Mouse (Mus musculus): ENCODE measurements around the gene Frmd4a. TPM values are rescaled to one million over a fixed set of nuclear protein-coding genes. Genes with fewer than 3 reads are reported as not detected.
A peak's percentile ranks its signal among the peaks of the same experiment; 100 is the strongest.

Frmd4a gene
- polyA plus RNA-seq, 1 experiment = 4.2 TPM

DNA sequence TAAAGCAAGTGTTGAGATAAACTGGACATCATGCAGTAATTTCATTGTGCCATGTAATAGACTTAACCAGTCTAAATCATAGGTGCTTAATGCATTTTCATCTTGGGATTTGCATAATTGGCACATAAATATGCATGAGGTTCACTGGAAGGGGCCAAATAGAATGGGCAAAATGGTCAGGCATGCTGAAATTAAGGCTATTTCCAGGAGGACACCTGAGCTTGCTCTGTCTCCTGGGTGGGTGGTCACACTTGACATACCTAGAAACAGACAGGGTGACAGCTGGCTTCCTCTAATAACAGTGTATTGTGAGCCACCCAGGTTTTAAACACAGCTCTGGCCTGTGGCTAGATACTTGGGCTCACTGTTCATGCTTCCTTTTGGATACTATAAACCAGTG lies 137.9 kb downstream of the Frmd4a start:
- Histone ChIP-seq H3K27ac (ENCODE audit: insufficient read depth, low read depth, low read length) (no peak overlapping the region), H3K27me3 (ENCODE audit: control insufficient read depth, insufficient read depth, low read length) (peaks cover 7% of the 10 kb centered on the region), H3K4me3 (ENCODE audit: low read depth, low read length) (no peak overlapping the region), H3K36me3 (ENCODE audit: control insufficient read depth, insufficient read depth, low read length) (no peaks in the 10 kb centered on the region), H3K4me1 (ENCODE audit: control insufficient read depth, insufficient read depth, insufficient read length, low read length) (peaks cover 6% of the 10 kb centered on the region; the same call in 1 of the 2 replicates)
- no peak for TF ChIP-seq CTCF (IDR thresholded peaks at IDR 0.05; ENCODE audit: extremely low read depth, insufficient read length, insufficient replicate concordance, low read depth, low read length)
- no peak for TF ChIP-seq POLR2A (IDR thresholded peaks at IDR 0.05; ENCODE audit: low read depth, low read length)

GRCm38 (mm10) chr2:4156511-4156910 lies 139.0 kb downstream of the Frmd4a start:
- H3K4me1 ChIP-seq (ENCODE audit: control insufficient read depth, insufficient read depth, insufficient read length, low read length) = peaks cover 6% of the 10 kb centered on the region; the same call in 1 of the 2 replicates
- H3K36me3 ChIP-seq (ENCODE audit: control insufficient read depth, insufficient read depth, low read length) = no peaks in the 10 kb centered on the region
- H3K27me3 ChIP-seq (ENCODE audit: control insufficient read depth, insufficient read depth, low read length) = peaks cover 7% of the 10 kb centered on the region
- no peak for TF ChIP-seq CTCF (IDR thresholded peaks at IDR 0.05; ENCODE audit: extremely low read depth, insufficient read length, insufficient replicate concordance, low read depth, low read length)
- TF ChIP-seq POLR2A (IDR thresholded peaks at IDR 0.05; ENCODE audit: low read depth, low read length) = no peak
- H3K27ac ChIP-seq (ENCODE audit: insufficient read depth, low read depth, low read length) = no peak overlapping the region
- H3K4me3 ChIP-seq (ENCODE audit: low read depth, low read length) = no peak overlapping the region

- TF ChIP-seq POLR2A (IDR thresholded peaks at IDR 0.05; ENCODE audit: low read depth, low read length) (no peak), CTCF (IDR thresholded peaks at IDR 0.05; ENCODE audit: extremely low read depth, insufficient read length, insufficient replicate concordance, low read depth, low read length) (no peak)
- Histone ChIP-seq H3K4me1 (ENCODE audit: control insufficient read depth, insufficient read depth, insufficient read length, low read length) (peaks cover 6% of the 10 kb centered on the region; the same call in 1 of the 2 replicates), H3K27ac (ENCODE audit: insufficient read depth, low read depth, low read length) (no peak overlapping the region), H3K27me3 (ENCODE audit: control insufficient read depth, insufficient read depth, low read length) (peaks cover 7% of the 10 kb centered on the region), H3K4me3 (ENCODE audit: low read depth, low read length) (no peak overlapping the region), H3K36me3 (ENCODE audit: control insufficient read depth, insufficient read depth, low read length) (no peaks in the 10 kb centered on the region)
- 90% methylated on average over 4 of the region's 4 CpGs for WGBS
These were observed 139.9 kb downstream of the Frmd4a start for GRCm38 (mm10) chr2:4157396-4157795.

DNA sequence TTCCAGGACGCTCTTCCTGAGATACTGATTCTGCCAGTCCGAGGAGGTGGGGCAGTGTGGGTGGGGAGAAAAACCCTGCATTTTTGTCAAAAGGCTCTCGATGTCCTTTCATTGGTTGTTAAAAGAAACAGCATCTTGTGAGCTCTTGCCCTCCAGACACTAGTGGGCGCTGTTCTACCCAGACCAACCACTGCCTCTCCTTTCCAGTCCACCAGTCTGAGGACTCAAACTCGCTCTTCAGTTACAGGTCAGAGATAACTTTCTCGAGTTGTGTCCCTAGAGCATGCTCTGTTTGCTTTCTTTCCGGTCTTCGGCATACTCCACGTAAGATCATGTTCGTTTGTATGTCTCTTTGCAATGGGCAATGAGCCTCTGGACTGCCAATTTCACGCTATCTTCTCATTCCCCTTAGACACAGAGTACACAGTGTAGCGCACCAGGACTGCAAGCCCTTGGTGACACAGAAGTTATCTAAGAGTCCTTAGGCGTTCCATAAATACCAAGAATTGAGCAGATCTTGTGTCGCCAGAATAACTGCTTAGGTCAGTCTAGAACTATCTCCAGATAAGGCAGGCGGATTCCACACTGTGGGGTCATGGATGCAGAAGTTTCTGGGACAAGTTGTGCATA lies 142.2 kb downstream of the Frmd4a start:
- WGBS = 77% methylated on average over 15 of the region's 15 CpGs
- Histone ChIP-seq H3K4me1 (ENCODE audit: control insufficient read depth, insufficient read depth, insufficient read length, low read length) (0 out of 2 replicates have a peak, but pooled peaks cover 2% of the 10 kb centered on the region), H3K36me3 (ENCODE audit: control insufficient read depth, insufficient read depth, low read length) (no peaks in the 10 kb centered on the region), H3K27me3 (ENCODE audit: control insufficient read depth, insufficient read depth, low read length) (no peaks in the 10 kb centered on the region), H3K27ac (ENCODE audit: insufficient read depth, low read depth, low read length) (no peak overlapping the region), H3K4me3 (ENCODE audit: low read depth, low read length) (no peak overlapping the region)
- TF ChIP-seq POLR2A (IDR thresholded peaks at IDR 0.05; ENCODE audit: low read depth, low read length) (no peak), CTCF (IDR thresholded peaks at IDR 0.05; ENCODE audit: extremely low read depth, insufficient read length, insufficient replicate concordance, low read depth, low read length) (peak; percentile 31; the same call in 1 of the 2 replicates)

- no peak overlapping the region for H3K4me3 ChIP-seq (ENCODE audit: low read depth, low read length)
- H3K4me1 ChIP-seq (ENCODE audit: control insufficient read depth, insufficient read depth, insufficient read length, low read length) = no peaks in the 10 kb centered on the region
- H3K36me3 ChIP-seq (ENCODE audit: control insufficient read depth, insufficient read depth, low read length) = no peaks in the 10 kb centered on the region
- no peak for TF ChIP-seq CTCF (IDR thresholded peaks at IDR 0.05; ENCODE audit: extremely low read depth, insufficient read length, insufficient replicate concordance, low read depth, low read length)
- TF ChIP-seq POLR2A (IDR thresholded peaks at IDR 0.05; ENCODE audit: low read depth, low read length) = no peak
- no peak overlapping the region for H3K27ac ChIP-seq (ENCODE audit: insufficient read depth, low read depth, low read length)
- H3K27me3 ChIP-seq (ENCODE audit: control insufficient read depth, insufficient read depth, low read length) = no peaks in the 10 kb centered on the region
- WGBS = 66% methylated on average over 2 of the region's 2 CpGs
These were observed 148.7 kb downstream of the Frmd4a start for GRCm38 (mm10) chr2:4166191-4166590.

GRCm38 (mm10) chr2:4167131-4167530 lies 149.6 kb downstream of the Frmd4a start:
- no peaks in the 10 kb centered on the region for H3K4me1 ChIP-seq (ENCODE audit: control insufficient read depth, insufficient read depth, insufficient read length, low read length)
- no peaks in the 10 kb centered on the region for H3K36me3 ChIP-seq (ENCODE audit: control insufficient read depth, insufficient read depth, low read length)
- no peak overlapping the region for H3K4me3 ChIP-seq (ENCODE audit: low read depth, low read length)
- no peaks in the 10 kb centered on the region for H3K27me3 ChIP-seq (ENCODE audit: control insufficient read depth, insufficient read depth, low read length)
- H3K27ac ChIP-seq (ENCODE audit: insufficient read depth, low read depth, low read length) = no peak overlapping the region
- 77% methylated on average over 6 of the region's 6 CpGs for WGBS
- TF ChIP-seq POLR2A (IDR thresholded peaks at IDR 0.05; ENCODE audit: low read depth, low read length) = no peak
- TF ChIP-seq CTCF (IDR thresholded peaks at IDR 0.05; ENCODE audit: extremely low read depth, insufficient read length, insufficient replicate concordance, low read depth, low read length) = no peak

- Histone ChIP-seq H3K4me1 (ENCODE audit: control insufficient read depth, insufficient read depth, insufficient read length, low read length) (no peaks in the 10 kb centered on the region), H3K27me3 (ENCODE audit: control insufficient read depth, insufficient read depth, low read length) (no peaks in the 10 kb centered on the region), H3K4me3 (ENCODE audit: low read depth, low read length) (no peak overlapping the region), H3K36me3 (ENCODE audit: control insufficient read depth, insufficient read depth, low read length) (no peaks in the 10 kb centered on the region), H3K27ac (ENCODE audit: insufficient read depth, low read depth, low read length) (no peak overlapping the region)
- TF ChIP-seq POLR2A (IDR thresholded peaks at IDR 0.05; ENCODE audit: low read depth, low read length) = no peak
- no peak for TF ChIP-seq CTCF (IDR thresholded peaks at IDR 0.05; ENCODE audit: extremely low read depth, insufficient read length, insufficient replicate concordance, low read depth, low read length)
- WGBS = 77% methylated on average over 10 of the region's 10 CpGs
These were observed 152.2 kb downstream of the Frmd4a start for GRCm38 (mm10) chr2:4169726-4170125.
